Mouse (Mus musculus) T-helper 2 cell (primary cell): ENCODE results near the gene Lipo1.
"Not testable (repeated sequence)": the region's sequence is repeated elsewhere in the genome, so short reads cannot be mapped to it uniquely, and the experiment has no call there.

Experiments used
- in situ Hi-C: fragments of 300-600 bp; cut with MboI, MseI; formaldehyde crosslinking; loops from one replicate; pipeline ENCODE4 v1.15.1; 2025; ENCODE audit warnings: high pct_unique_total_duplicates

The Lipo1 gene

GRCm38 (mm10) chr19:33787359-33787758 lies at the start of gene Lipo1:
Lipo1 (minus strand) TSS chr19:33787459.
- in situ Hi-C loops, result not testable (repeated sequence)

GRCm38 (mm10) chr19:33786576-33787277 lies 532 bp downstream of the Lipo1 start:
- in situ Hi-C loops, result no loop called here

- in situ Hi-C loops, result not testable (repeated sequence)
These were observed 25.8 kb downstream of the Lipo1 start, which contains the start of gene Lipo3 for GRCm38 (mm10) chr19:33761287-33762086. Lipo3 (minus strand) TSS chr19:33761951.

- in situ Hi-C loops, result not testable (repeated sequence)
These were observed 36.0 kb downstream of the Lipo1 start, which contains the start of gene Lipo2 for GRCm38 (mm10) chr19:33751259-33751658. Lipo2 (minus strand) TSS chr19:33751359.
